Mouse (Mus musculus) stomach, embryonic 14.5 days (tissue): ENCODE data around the gene Msln. TPM values are rescaled to one million over a fixed set of nuclear protein-coding genes. Genes with fewer than 3 reads are reported as not detected.
A peak's percentile ranks its signal among the peaks of the same experiment; 100 is the strongest.

Experiments used
- ATAC-seq: fragments of 200-750 bp; cut with Nextera tagmentation; 2 replicates; pipeline ENCODE4 v1.8.0; 2017; ENCODE audit warnings: low read depth, moderate TSS enrichment; ENCODE audit not compliant: insufficient number of reproducible peaks, insufficient read depth, low FRiP score
- H3K27ac ChIP-seq: fragments of 300-500 bp; sonication (generic); 2 replicates; pipeline ENCODE4 v1.5.1; 2014; ENCODE audit warnings: mild to moderate bottlenecking, low read length, moderate library complexity, mixed read lengths
- H3K27me3 ChIP-seq: fragments of 300-500 bp; sonication (generic); 2 replicates; pipeline ENCODE4 v1.6.1; 2014; ENCODE audit warnings: low read length, control low read depth, mixed read lengths; ENCODE audit not compliant: control insufficient read depth, insufficient read depth
- H3K36me3 ChIP-seq: fragments of 300-500 bp; sonication (generic); 2 replicates; pipeline ENCODE4 v1.6.1; 2014; ENCODE audit warnings: mild to moderate bottlenecking, control low read depth, low read length, moderate library complexity, mixed read lengths; ENCODE audit not compliant: control insufficient read depth, insufficient read depth
- H3K4me1 ChIP-seq: fragments of 300-500 bp; sonication (generic); 2 replicates; pipeline ENCODE4 v1.6.1; 2014; ENCODE audit warnings: low read length, control low read depth, mixed read lengths; ENCODE audit not compliant: control insufficient read depth, insufficient read depth
- H3K4me2 ChIP-seq: fragments of 300-500 bp; sonication (generic); replicated peaks from 2 replicates; pipeline ENCODE4 v1.6.1; 2014; ENCODE audit warnings: low read depth, low read length, control low read depth
- H3K4me3 ChIP-seq: fragments of 300-500 bp; sonication (generic); 2 replicates; pipeline ENCODE4 v1.5.1; 2014; ENCODE audit warnings: low read depth, low read length, control low read depth
- H3K9ac ChIP-seq: fragments of 300-500 bp; sonication (generic); replicated peaks from 2 replicates; pipeline ENCODE4 v1.6.1; 2014; ENCODE audit warnings: low read depth, mild to moderate bottlenecking, control low read depth, low read length, moderate library complexity, mixed read lengths
- H3K9me3 ChIP-seq: fragments of 300-500 bp; sonication (generic); 2 replicates; pipeline ENCODE4 v1.6.1; 2016; ENCODE audit warnings: low read depth, low read length, control low read depth; ENCODE audit not compliant: control insufficient read depth
- WGBS: fragments of 180-500 bp; shearing (Covaris S2); extraction: QIAGEN DNeasy Blood & Tissue Kit; methylation state at CpG from one replicate; pipeline ENCODE4 v1.1.7; 2014; 5-methylcytosine and 5-hydroxymethylcytosine counted together
- polyA plus RNA-seq: library from polyadenylated mRNA; unstranded; fragments of >200 nt; fragmentation: Nextera tagmentation; extraction: Ambion mirVana; gene quantifications from 2 replicates; pipeline ENCODE4 v1.2.1, GENCODE M21; 2014

Msln gene
- polyA plus RNA-seq, 1 experiment from 2014 or later = 29.5 TPM

GRCm38 (mm10) chr17:25760148-25760547 lies 6.0 kb upstream of the Msln start:
- H3K9ac ChIP-seq = no peak overlapping the region
- H3K4me1 ChIP-seq = peaks cover 14% of the 10 kb centered on the region; the same call in 1 of the 2 replicates
- no peak overlapping the region for H3K4me2 ChIP-seq
- ATAC-seq = no peak
- no peak overlapping the region for H3K27ac ChIP-seq
- H3K4me3 ChIP-seq = no peak overlapping the region
- no peaks in the 10 kb centered on the region for H3K36me3 ChIP-seq
- H3K27me3 ChIP-seq = no peaks in the 10 kb centered on the region
- no peaks in the 10 kb centered on the region for H3K9me3 ChIP-seq
- WGBS = 68% methylated on average over 8 of the region's 8 CpGs

- Histone ChIP-seq H3K27me3 (no peaks in the 10 kb centered on the region), H3K4me3 (no peak overlapping the region), H3K4me1 (peaks cover 16% of the 10 kb centered on the region; the same call in 1 of the 2 replicates), H3K27ac (no peak overlapping the region), H3K36me3 (no peaks in the 10 kb centered on the region), H3K9ac (no peak overlapping the region), H3K4me2 (no peak overlapping the region), H3K9me3 (no peaks in the 10 kb centered on the region)
- ATAC-seq = no peak
- WGBS = 53% methylated on average over 3 of the region's 3 CpGs
These were observed 3.5 kb upstream of the Msln start for GRCm38 (mm10) chr17:25757691-25758090.

DNA sequence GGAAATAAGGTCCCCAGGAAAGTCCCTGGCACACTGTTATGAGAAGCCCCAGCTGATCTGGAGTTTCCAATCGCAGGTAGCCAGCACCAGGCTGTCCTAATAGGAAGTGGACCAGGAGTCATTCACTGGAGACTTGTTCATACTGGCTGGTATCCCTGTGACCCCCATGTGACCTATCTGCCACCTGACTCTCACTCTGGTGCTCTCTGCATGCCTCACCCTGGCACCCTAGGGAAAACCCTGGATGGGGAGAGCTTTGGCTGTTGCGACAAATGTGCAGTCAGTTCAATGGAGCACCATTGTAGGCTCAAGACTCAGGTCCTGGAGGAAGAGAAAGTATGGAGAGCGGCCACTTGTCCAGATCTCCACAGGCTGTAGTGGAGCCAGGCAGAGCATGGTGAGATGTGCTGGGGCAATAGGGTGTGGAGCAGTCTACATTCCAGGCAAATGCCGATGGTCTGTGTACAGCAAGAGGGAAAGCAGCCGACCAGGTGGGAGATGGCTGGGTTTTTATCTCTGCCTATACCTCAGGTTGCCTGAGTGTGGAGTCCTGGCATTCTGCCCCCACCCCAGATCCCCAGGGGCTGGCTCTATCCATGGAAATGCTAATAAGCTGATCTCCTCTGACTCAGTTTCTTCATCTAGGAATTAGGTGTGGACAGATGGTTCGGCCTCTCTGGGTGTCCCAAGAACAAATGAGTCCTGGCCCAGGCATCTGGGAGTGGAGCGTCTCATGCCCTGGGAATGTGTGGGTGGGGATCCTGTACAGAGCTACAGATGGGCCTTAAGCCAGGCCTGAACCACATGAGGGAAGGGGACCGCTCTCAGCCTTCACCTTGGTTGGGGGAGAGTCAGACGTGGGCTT lies 2.4 kb upstream of the Msln start:
- Histone ChIP-seq H3K27me3 (no peaks in the 10 kb centered on the region), H3K9me3 (no peaks in the 10 kb centered on the region), H3K4me2 (no peak overlapping the region), H3K9ac (no peak overlapping the region), H3K4me1 (peaks cover 17% of the 10 kb centered on the region), H3K27ac (peak overlapping the region; percentile 11; the same call in 1 of the 2 replicates), H3K4me3 (no peak overlapping the region), H3K36me3 (no peaks in the 10 kb centered on the region)
- ATAC-seq = peak; percentile 33; the same call in 1 of the 2 replicates
- WGBS = 62% methylated on average over 9 of the region's 9 CpGs

- Histone ChIP-seq H3K27me3 (no peaks in the 10 kb centered on the region), H3K4me1 (peaks cover 21% of the 10 kb centered on the region), H3K27ac (peak overlapping the region; percentile 11; the same call in 1 of the 2 replicates), H3K36me3 (no peaks in the 10 kb centered on the region), H3K9me3 (no peaks in the 10 kb centered on the region), H3K4me2 (no peak overlapping the region), H3K4me3 (no peak overlapping the region), H3K9ac (no peak overlapping the region)
- WGBS = 26% methylated on average over 4 of the region's 4 CpGs
- peak; percentile 74 for ATAC-seq
These were observed 1.6 kb upstream of the Msln start for GRCm38 (mm10) chr17:25755627-25756377.

- Histone ChIP-seq H3K9me3 (no peaks in the 10 kb centered on the region), H3K9ac (no peak overlapping the region), H3K4me2 (no peak overlapping the region), H3K4me3 (no peak overlapping the region), H3K36me3 (no peaks in the 10 kb centered on the region), H3K27me3 (no peaks in the 10 kb centered on the region), H3K27ac (no peak overlapping the region), H3K4me1 (peaks cover 21% of the 10 kb centered on the region)
- no peak for ATAC-seq
- 81% methylated on average over 4 of the region's 4 CpGs for WGBS
These were observed 908 bp upstream of the Msln start for GRCm38 (mm10) chr17:25755086-25755485.

DNA sequence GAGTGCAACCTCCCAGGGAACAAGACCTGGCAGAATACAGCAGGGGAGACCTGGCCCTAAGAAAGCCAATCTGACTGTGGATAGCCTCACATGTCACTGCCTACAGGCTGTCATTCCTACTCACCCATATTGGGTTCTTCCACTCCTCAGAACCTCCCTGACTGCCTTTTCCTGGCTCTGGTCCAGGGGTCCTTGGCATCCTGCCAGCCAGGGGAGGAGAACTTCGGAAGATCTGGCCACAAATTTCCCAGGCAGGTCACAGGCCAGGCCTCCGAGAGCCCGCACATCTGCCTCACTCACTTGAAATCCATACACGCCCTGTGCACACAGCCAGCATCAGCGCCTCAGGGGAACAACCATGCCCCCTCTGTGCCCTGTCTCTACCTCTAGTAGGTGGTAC lies 2.7 kb downstream of the Msln start:
- Histone ChIP-seq H3K4me2 (no peak overlapping the region), H3K27me3 (no peaks in the 10 kb centered on the region), H3K4me1 (peaks cover 18% of the 10 kb centered on the region), H3K27ac (no peak overlapping the region), H3K9me3 (no peaks in the 10 kb centered on the region), H3K36me3 (no peaks in the 10 kb centered on the region), H3K9ac (no peak overlapping the region), H3K4me3 (no peak overlapping the region)
- 21% methylated on average over 5 of the region's 5 CpGs for WGBS
- no peak for ATAC-seq

DNA sequence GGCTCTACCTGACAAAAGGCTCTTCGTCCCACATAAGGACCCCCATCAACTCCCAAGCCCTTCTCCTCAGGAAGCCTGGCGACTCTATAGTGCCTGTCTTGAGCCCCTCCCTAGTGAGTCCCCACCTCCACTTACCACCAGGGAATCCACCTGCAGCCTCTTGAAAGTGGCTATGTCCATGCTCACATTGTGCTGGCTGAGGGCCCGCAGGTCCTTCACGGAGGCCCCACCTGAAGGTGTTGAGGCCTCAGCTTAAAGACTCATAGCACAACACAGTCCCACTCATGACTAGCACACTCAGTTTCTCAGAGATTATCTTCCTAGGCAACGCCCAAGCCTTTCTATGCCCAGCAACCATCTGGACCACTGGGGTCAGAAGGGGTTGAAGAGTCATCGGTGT lies 4.9 kb downstream of the Msln start:
- no peak overlapping the region for H3K27ac ChIP-seq
- H3K9ac ChIP-seq = no peak overlapping the region
- no peaks in the 10 kb centered on the region for H3K27me3 ChIP-seq
- WGBS = 89% methylated on average over 6 of the region's 6 CpGs
- peaks cover 5% of the 10 kb centered on the region for H3K4me1 ChIP-seq
- H3K9me3 ChIP-seq = no peaks in the 10 kb centered on the region
- no peaks in the 10 kb centered on the region for H3K36me3 ChIP-seq
- no peak for ATAC-seq
- H3K4me2 ChIP-seq = no peak overlapping the region
- no peak overlapping the region for H3K4me3 ChIP-seq

- no peaks in the 10 kb centered on the region for H3K9me3 ChIP-seq
- H3K4me3 ChIP-seq = no peak overlapping the region
- WGBS = 92% methylated on average over 4 of the region's 4 CpGs
- H3K27me3 ChIP-seq = no peaks in the 10 kb centered on the region
- H3K4me2 ChIP-seq = no peak overlapping the region
- H3K9ac ChIP-seq = no peak overlapping the region
- H3K36me3 ChIP-seq = no peaks in the 10 kb centered on the region
- H3K27ac ChIP-seq = no peak overlapping the region
- no peak for ATAC-seq
- peaks cover 5% of the 10 kb centered on the region for H3K4me1 ChIP-seq
These were observed 5.9 kb downstream of the Msln start for GRCm38 (mm10) chr17:25748238-25748637.
